Comparison of ENCODE assay signal across 17 mouse cellular contexts in the genomic region with DNA sequence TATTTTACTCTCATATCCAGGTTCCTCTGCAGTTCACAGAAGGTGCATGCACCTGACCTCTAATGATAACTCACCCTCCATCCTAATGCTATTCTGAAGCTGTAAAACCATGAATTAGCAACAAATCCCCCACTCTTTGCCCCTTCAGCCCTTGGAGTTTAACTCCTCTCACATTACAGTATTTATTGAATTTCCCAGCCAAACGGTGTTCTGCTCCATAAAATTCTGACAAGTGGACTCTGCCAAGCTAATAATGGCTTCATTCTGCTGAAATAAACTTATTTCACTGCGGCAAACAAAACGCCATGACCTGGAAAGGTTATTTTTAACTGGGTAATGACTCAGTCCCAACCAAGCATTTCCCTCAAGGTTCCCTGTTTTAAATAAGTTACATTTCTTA.
DNase-seq lines count a peak whose midpoint lies in the region; ATAC-seq and TF ChIP-seq lines count a peak whose summit lies in the region.
"Had no signal": no experiment of that assay in that cellular context is flagged by ENCODE, and none has a peak within 500 bp of the region (broad histone marks: within the 10 kb centered on the region; RNA-seq: fewer than 3 reads in every experiment).

No protein-coding gene starts in this region.

- H3K36me3 ChIP-seq in embryonic facial prominence, embryonic 14.5 days (ENCODE audit: control insufficient read depth, insufficient read depth, low read length) = no peaks in the 10 kb centered on the region
- no peaks in the 10 kb centered on the region for H3K36me3 ChIP-seq in embryonic facial prominence, embryonic 10.5 days (replicated peaks)
- no peaks in the 10 kb centered on the region for H3K36me3 ChIP-seq in lung, embryonic 15.5 days
- H3K36me3 ChIP-seq in kidney, postnatal 0 days (ENCODE audit: insufficient read depth, low read length) = no peaks in the 10 kb centered on the region
- no peaks in the 10 kb centered on the region for H3K36me3 ChIP-seq in neural tube, embryonic 15.5 days
- H3K36me3 ChIP-seq in forebrain, embryonic 13.5 days (ENCODE audit: poor library complexity, severe bottlenecking) = no peaks in the 10 kb centered on the region
- H3K36me3 ChIP-seq: forebrain, embryonic 15.5 days; heart, embryonic 15.5 days; hindbrain, embryonic 12.5 days; intestine, embryonic 15.5 days had no signal

- TF ChIP-seq CTCF in kidney, postnatal 0 days (IDR thresholded peaks at IDR 0.05; ENCODE audit: low read depth) = no peak

- peak; percentile 51 for DNase-seq in embryonic facial prominence, embryonic 14.5 days (ENCODE audit: low spot score)
- DNase-seq in embryonic facial prominence, embryonic 10.5 days (ENCODE audit: low spot score) = no peak
- DNase-seq in lung, postnatal 25 days (ENCODE audit: low spot score) = no peak
- peak; percentile 85 for DNase-seq in kidney, postnatal 0 days (ENCODE audit: low spot score)
- DNase-seq in thymus, postnatal 25 days = no peak
- DNase-seq: cerebellum, adult 8-10 months; heart, adult 18-20 months; left cerebral cortex, postnatal 4 days had no signal

- H3K9ac ChIP-seq in embryonic facial prominence, embryonic 14.5 days (ENCODE audit: low read depth, low read length) = no peak overlapping the region
- H3K9ac ChIP-seq in lung, embryonic 15.5 days = no peak overlapping the region
- no peak overlapping the region for H3K9ac ChIP-seq in kidney, postnatal 0 days (ENCODE audit: low read depth, low read length)
- no peak overlapping the region for H3K9ac ChIP-seq in neural tube, embryonic 15.5 days (replicated peaks)
- no peak overlapping the region for H3K9ac ChIP-seq in forebrain, embryonic 13.5 days
- H3K9ac ChIP-seq: forebrain, embryonic 15.5 days; heart, embryonic 15.5 days; hindbrain, embryonic 12.5 days; intestine, embryonic 15.5 days had no signal

- ATAC-seq in embryonic facial prominence, embryonic 14.5 days (ENCODE audit: low read depth) = no peak
- ATAC-seq in lung, embryonic 15.5 days (ENCODE audit: borderline replicate concordance, extremely low read depth, low FRiP score, low TSS enrichment) = no peak
- ATAC-seq in kidney, postnatal 0 days (replicated peaks; ENCODE audit: low FRiP score, low read depth) = peak; percentile 50; the same call in 1 of the 2 replicates
- no peak for ATAC-seq in neural tube, embryonic 15.5 days (ENCODE audit: low FRiP score)
- no peak for ATAC-seq in forebrain, embryonic 13.5 days
- ATAC-seq: intestine, embryonic 15.5 days; Patski had no signal

- 18% methylated on average over 3 of the region's 3 CpGs for WGBS in embryonic facial prominence, embryonic 14.5 days
- WGBS in embryonic facial prominence, embryonic 10.5 days = 68% methylated on average over 3 of the region's 3 CpGs
- WGBS in lung, embryonic 15.5 days = 33% methylated on average over 3 of the region's 3 CpGs
- 15% methylated on average over 3 of the region's 3 CpGs for WGBS in kidney, postnatal 0 days
- 24% methylated on average over 3 of the region's 3 CpGs for WGBS in neural tube, embryonic 15.5 days
- 77% methylated on average over 3 of the region's 3 CpGs for WGBS in forebrain, embryonic 13.5 days

- no peak overlapping the region for H3K27ac ChIP-seq in embryonic facial prominence, embryonic 14.5 days (replicated peaks; ENCODE audit: low read depth, low read length)
- no peak overlapping the region for H3K27ac ChIP-seq in embryonic facial prominence, embryonic 10.5 days (replicated peaks)
- 0 out of 2 replicates have a peak overlapping the region, but pooled peaks have one; percentile 2 for H3K27ac ChIP-seq in lung, embryonic 15.5 days
- peak overlapping the region; percentile 78 for H3K27ac ChIP-seq in kidney, postnatal 0 days
- H3K27ac ChIP-seq in neural tube, embryonic 15.5 days (replicated peaks) = no peak overlapping the region
- no peak overlapping the region for H3K27ac ChIP-seq in forebrain, embryonic 13.5 days
- H3K27ac ChIP-seq: forebrain, embryonic 15.5 days; heart, embryonic 15.5 days; hindbrain, embryonic 12.5 days; intestine, embryonic 15.5 days had no signal

- H3K4me1 ChIP-seq in embryonic facial prominence, embryonic 14.5 days (ENCODE audit: control insufficient read depth, insufficient read depth, low read length) = peaks cover 42% of the 10 kb centered on the region
- H3K4me1 ChIP-seq in embryonic facial prominence, embryonic 10.5 days = peaks cover 45% of the 10 kb centered on the region
- H3K4me1 ChIP-seq in lung, embryonic 15.5 days = peaks cover 22% of the 10 kb centered on the region
- peaks cover 29% of the 10 kb centered on the region; the same call in 1 of the 2 replicates for H3K4me1 ChIP-seq in kidney, postnatal 0 days (replicated peaks; ENCODE audit: insufficient read depth, low read length)
- peaks cover 37% of the 10 kb centered on the region for H3K4me1 ChIP-seq in neural tube, embryonic 15.5 days
- H3K4me1 ChIP-seq in forebrain, embryonic 13.5 days = peaks cover 22% of the 10 kb centered on the region
- H3K4me1 ChIP-seq: megakaryocyte, embryonic 14.5 days had no signal

- H3K4me2 ChIP-seq in embryonic facial prominence, embryonic 14.5 days (ENCODE audit: low read depth, low read length) = no peak overlapping the region
- H3K4me2 ChIP-seq in lung, embryonic 15.5 days = peak overlapping the region; percentile 26; the same call in 1 of the 2 replicates
- peak overlapping the region; percentile 38 for H3K4me2 ChIP-seq in kidney, postnatal 0 days (ENCODE audit: low read length)
- no peak overlapping the region for H3K4me2 ChIP-seq in neural tube, embryonic 15.5 days
- no peak overlapping the region for H3K4me2 ChIP-seq in forebrain, embryonic 13.5 days
- H3K4me2 ChIP-seq: forebrain, embryonic 15.5 days; heart, embryonic 15.5 days; hindbrain, embryonic 12.5 days; intestine, embryonic 15.5 days had no signal

- no peak overlapping the region for H3K4me3 ChIP-seq in embryonic facial prominence, embryonic 14.5 days (ENCODE audit: low read depth, low read length)
- H3K4me3 ChIP-seq in embryonic facial prominence, embryonic 10.5 days = no peak overlapping the region
- H3K4me3 ChIP-seq in lung, embryonic 15.5 days = no peak overlapping the region
- no peak overlapping the region for H3K4me3 ChIP-seq in kidney, postnatal 0 days (replicated peaks; ENCODE audit: low read depth, low read length)
- H3K4me3 ChIP-seq in neural tube, embryonic 15.5 days (replicated peaks) = no peak overlapping the region
- no peak overlapping the region for H3K4me3 ChIP-seq in forebrain, embryonic 13.5 days
- H3K4me3 ChIP-seq: forebrain, embryonic 15.5 days; heart, embryonic 15.5 days; hindbrain, embryonic 12.5 days; intestine, embryonic 15.5 days; megakaryocyte, embryonic 14.5 days had no signal

- no peaks in the 10 kb centered on the region for H3K27me3 ChIP-seq in embryonic facial prominence, embryonic 14.5 days (replicated peaks; ENCODE audit: control insufficient read depth, insufficient read depth, low read length)
- no peaks in the 10 kb centered on the region for H3K27me3 ChIP-seq in embryonic facial prominence, embryonic 10.5 days (replicated peaks; ENCODE audit: low read depth, poor library complexity, severe bottlenecking)
- H3K27me3 ChIP-seq in lung, embryonic 15.5 days = no peaks in the 10 kb centered on the region
- no peaks in the 10 kb centered on the region for H3K27me3 ChIP-seq in kidney, postnatal 0 days (ENCODE audit: insufficient read depth, low read length)
- no peaks in the 10 kb centered on the region for H3K27me3 ChIP-seq in neural tube, embryonic 15.5 days (replicated peaks)
- H3K27me3 ChIP-seq in forebrain, embryonic 13.5 days = no peaks in the 10 kb centered on the region
- H3K27me3 ChIP-seq: forebrain, embryonic 15.5 days; heart, embryonic 15.5 days; hindbrain, embryonic 12.5 days; intestine, embryonic 15.5 days; megakaryocyte, embryonic 14.5 days; Patski had no signal

- no peaks in the 10 kb centered on the region for H3K9me3 ChIP-seq in embryonic facial prominence, embryonic 14.5 days (ENCODE audit: control insufficient read depth, low read length)
- no peaks in the 10 kb centered on the region for H3K9me3 ChIP-seq in embryonic facial prominence, embryonic 10.5 days
- H3K9me3 ChIP-seq in lung, embryonic 15.5 days = no peaks in the 10 kb centered on the region
- H3K9me3 ChIP-seq in kidney, postnatal 0 days (replicated peaks; ENCODE audit: low read length) = no peaks in the 10 kb centered on the region
- no peaks in the 10 kb centered on the region for H3K9me3 ChIP-seq in neural tube, embryonic 15.5 days (replicated peaks)
- H3K9me3 ChIP-seq in forebrain, embryonic 13.5 days (replicated peaks) = no peaks in the 10 kb centered on the region
- H3K9me3 ChIP-seq: forebrain, embryonic 15.5 days; heart, embryonic 15.5 days; hindbrain, embryonic 12.5 days; intestine, embryonic 15.5 days; megakaryocyte, embryonic 14.5 days had no signal

Comparison
In these comparisons a context has a peak if more than half of its experiments do, and no peak if none do; other contexts are left out.
1. DNase-seq: peak in embryonic facial prominence, embryonic 14.5 days (single experiment) and kidney, postnatal 0 days (single experiment); none in embryonic facial prominence, embryonic 10.5 days (single experiment), lung, postnatal 25 days (single experiment) and thymus, postnatal 25 days (single experiment).
2. H3K27ac ChIP-seq: peak in lung, embryonic 15.5 days (single experiment) and kidney, postnatal 0 days (single experiment); none in embryonic facial prominence, embryonic 14.5 days (single experiment), embryonic facial prominence, embryonic 10.5 days (single experiment), neural tube, embryonic 15.5 days (single experiment) and forebrain, embryonic 13.5 days (single experiment).
3. H3K4me2 ChIP-seq: peak in lung, embryonic 15.5 days (single experiment) and kidney, postnatal 0 days (single experiment); none in embryonic facial prominence, embryonic 14.5 days (single experiment), neural tube, embryonic 15.5 days (single experiment) and forebrain, embryonic 13.5 days (single experiment).